Mouse (Mus musculus): ENCODE results near the gene Gpr35.

Gene Gpr35

GRCm38 (mm10) chr1:93033989-93034388, 83.3 kb downstream of the Gpr35 start:
- in situ Hi-C loops (cut with MboI), result no loop called here

- in situ Hi-C loops (cut with MboI), result no loop called here
Observed at GRCm38 (mm10) chr1:93035981-93036380, 85.3 kb downstream of the Gpr35 start.
